Mouse (Mus musculus) mouse embryonic stem cell (cell line): ENCODE data around the gene Omt2b.
"Not testable (repeated sequence)": the region's sequence is repeated elsewhere in the genome, so short reads cannot be mapped to it uniquely, and the experiment has no call there.

Experiments
- in situ Hi-C, 2 experiments: fragments of 300-500 bp; cut with MboI; formaldehyde crosslinking; loops; 1 replicate in 1 of 2; 3 replicates in 1 of 2; pipeline ENCODE4 v1.14.3; 2019 to 2020; ENCODE audit warnings: low sequenced_read_pairs in 2 of 2, low pct_unique_long_range_greater_than_20kb in 1 of 2, mixed read lengths in 1 of 2; ENCODE audit not compliant: unreplicated experiment in 1 of 2

The Omt2b gene

DNA sequence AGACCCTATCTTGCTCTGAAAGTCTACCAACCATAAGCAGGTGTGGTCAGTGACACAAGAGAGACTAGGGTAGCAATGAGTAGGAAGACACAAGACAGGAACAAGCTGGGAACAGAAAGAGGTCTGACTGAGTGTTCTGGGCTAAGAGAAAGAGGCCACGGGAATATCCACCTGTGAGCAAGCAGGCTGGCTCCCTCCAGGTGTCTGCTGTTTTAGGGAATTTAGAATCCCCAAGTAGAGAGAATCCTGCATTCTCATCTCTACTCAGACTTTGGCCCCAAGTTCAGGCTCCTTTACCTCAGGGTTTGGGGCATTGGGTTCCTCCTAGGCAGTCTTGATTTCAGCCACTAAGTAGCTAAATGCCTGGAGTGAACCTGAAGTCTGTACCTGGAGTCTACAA is at the start of gene Omt2b:
Gene Omt2b, plus strand, starts transcription at position 301 of the 400 bp plus-strand sequence.
- in situ Hi-C loops, result not testable (repeated sequence)

DNA sequence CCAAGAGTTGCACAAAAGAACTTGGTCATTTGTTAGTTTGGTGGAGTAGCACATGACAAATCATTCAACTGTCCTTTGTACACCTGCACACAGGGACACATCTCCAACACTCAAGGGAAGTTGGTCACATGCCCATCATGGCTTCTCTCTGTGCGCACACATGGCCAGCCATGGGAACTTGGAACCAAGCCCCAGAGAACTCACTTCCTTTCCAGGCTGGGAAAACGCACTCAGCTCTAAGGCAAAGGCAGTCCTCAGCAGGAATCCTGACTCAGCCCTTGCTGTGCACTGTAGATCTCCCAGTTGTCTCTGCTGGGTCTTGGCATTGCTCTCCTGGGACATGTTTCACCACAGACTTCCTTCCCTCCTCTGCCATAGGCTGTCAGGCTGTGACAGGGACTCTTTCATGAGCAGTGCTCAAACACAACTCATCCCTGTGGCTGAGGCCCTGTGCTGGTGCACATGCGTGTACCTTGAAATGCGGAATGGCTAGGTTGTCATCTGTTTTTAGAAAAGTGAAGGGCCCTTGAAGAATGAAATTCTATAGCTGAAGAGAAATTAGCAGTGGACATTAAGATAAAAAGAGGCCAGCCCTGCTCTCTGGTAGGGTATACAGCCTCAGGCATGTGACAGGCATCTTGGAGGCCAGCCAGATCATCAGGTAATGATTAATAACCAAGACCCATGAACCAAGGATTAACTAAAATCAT is 45.2 kb upstream of the Omt2b start:
- in situ Hi-C loops, result not testable (repeated sequence)

DNA sequence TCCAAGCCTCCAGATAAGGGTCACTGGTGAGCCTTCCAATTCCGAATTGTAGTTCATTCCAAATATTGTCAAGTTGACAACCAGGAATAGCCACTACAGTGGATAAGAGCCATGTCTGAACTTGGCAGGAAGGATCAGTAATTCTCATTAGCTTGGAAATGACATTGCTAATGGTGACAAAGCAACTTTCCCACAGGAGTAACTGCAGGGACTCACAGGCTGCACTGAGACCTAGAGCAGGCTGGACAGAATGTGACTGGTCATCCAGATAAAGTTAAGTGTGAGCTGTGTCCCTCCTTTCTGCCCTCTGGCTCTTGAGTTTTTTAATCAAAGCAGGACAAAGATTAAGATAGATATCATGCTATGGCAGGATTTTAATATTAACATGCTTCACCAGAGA is 38.3 kb upstream of the Omt2b start:
- in situ Hi-C loops, result not testable (repeated sequence)

DNA sequence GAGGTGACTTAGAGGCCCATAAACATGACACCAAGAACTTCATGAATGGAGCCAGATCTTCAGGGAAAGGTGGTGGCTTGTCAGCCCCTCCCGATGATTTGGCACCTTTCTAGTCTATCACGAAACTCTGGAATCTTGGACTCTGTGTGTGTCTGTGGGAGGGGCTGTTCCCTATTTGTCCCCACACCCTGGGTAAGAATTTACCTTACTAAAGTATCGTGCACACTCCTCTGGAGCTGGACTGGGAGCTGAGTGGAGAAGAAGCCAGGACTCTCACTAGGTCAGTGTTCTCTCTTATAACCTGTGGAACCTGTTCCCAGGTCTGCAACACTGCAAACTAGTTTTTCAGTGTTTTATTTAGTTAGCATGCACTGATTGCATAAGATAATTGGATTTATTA is 37.7 kb upstream of the Omt2b start, which contains the start of gene Gm10639:
Gene Gm10639, plus strand, starts transcription at position 201 of the 400 bp plus-strand sequence.
- in situ Hi-C loops, result not testable (repeated sequence)

DNA sequence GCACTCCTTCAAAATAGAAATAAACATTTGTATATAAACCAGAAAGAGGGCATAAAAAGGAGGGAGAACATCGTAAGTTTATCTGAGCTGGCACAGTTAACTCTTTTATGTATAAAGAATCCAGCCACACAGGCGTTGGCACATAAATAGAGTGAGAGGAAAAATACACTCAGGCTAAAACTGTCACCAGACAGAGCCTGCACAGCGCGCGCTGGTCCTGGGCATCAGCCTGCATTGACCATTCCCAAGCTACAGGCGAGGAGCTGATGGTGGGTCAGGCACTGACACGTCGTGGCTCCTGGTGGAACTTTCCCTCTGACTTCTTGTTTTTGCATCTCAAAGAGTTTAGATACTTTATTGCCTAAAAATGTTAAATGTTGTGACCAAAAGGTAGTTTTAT is 34.9 kb upstream of the Omt2b start:
- in situ Hi-C loops, result not testable (repeated sequence)

DNA sequence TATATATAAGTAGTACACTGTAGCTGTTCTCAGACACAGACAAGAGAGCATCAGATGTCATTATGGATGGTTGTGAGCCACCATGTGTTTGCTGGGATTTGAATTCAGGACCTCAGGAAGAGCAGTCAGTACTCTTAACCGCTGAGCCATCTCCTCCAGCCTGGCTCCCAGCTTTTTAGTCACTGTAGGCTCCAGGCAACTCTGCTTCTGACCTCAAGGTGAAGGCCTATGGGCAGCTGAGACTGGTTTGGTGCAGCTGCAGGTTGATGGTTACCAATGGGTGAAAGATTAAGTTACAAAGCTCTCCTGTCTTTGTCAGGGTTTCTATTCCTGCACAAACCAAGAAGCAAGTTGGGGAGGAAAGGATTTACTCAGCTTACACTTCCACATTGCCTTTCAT is 33.7 kb upstream of the Omt2b start:
- in situ Hi-C loops, result not testable (repeated sequence)

DNA sequence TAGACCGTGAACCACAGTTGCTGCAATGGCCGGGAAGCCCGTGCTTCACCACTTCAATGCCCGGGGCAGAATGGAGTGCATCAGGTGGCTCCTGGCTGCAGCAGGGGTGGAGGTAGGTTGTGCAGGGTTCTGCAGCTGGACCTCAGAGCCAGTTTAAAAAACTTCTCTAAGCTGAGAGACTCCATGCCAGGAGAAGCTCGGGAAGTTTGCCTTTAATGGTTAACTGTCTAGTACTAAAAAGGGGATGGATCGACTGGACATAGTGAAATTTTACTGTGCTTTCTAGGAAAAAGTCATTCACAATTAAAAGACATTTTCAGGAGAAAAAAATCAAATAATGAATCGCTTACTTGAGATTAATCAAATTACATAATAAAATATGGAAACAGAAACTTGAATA is 32.6 kb upstream of the Omt2b start:
- in situ Hi-C loops, result not testable (repeated sequence)

DNA sequence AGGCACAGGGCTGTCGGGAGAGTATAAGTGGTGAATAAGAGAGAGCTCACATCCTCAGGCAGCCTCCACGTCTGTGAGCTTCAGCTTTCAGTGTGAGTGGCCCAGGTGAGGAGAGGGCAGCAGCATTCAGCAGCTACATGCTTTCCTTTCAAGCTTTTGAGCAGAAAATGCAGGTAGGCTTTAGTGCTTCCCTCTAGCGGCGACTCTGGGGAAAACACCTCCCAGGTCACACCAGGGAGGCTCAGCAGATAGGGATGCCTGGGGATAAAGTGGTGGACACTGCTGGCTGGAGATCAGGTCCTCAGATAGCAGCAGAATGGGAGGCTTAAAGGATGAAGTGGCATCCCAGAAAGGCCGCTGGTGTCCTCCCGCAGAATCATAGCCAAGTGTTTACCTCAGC is 31.3 kb upstream of the Omt2b start:
- in situ Hi-C loops, result not testable (repeated sequence)

DNA sequence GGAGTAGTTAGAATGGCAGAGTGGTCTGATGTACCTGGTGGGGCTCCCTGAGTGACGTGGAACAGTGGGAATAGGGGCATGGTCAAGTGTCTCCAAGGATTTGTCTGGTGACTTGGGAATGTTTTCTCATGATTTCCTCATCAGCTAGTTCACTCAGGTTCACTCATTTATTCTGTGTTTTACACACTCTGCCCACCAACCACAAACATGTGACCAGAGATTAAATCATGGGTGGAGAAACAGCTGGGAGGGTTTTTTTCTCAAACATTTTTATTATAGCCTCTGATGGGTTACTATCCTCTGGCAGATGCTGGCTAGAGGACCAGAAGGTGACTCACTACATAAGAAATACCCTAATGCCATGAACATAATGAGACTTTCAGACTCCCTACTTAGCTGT is 29.2 kb upstream of the Omt2b start:
- in situ Hi-C loops, result no loop called here

DNA sequence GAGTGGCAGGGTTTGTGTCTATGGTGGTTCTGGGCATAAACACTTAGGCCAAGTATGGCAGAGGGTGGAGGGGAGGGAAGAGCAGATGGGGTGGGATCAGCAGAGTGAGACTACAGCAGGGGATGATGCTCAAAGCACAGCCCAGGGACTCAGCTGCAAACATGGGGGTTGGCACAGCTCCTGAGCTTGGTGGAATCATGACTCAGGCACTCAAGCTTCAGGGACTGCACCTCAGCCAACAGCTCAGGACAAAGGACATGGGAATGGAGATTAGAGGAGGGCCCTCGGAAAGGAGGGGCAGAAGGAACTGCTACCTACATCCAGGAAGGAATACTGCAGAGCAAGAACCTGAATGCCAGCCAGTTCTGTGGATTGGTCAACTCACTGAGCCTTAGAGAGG is 28.2 kb upstream of the Omt2b start:
- in situ Hi-C loops, result not testable (repeated sequence)

DNA sequence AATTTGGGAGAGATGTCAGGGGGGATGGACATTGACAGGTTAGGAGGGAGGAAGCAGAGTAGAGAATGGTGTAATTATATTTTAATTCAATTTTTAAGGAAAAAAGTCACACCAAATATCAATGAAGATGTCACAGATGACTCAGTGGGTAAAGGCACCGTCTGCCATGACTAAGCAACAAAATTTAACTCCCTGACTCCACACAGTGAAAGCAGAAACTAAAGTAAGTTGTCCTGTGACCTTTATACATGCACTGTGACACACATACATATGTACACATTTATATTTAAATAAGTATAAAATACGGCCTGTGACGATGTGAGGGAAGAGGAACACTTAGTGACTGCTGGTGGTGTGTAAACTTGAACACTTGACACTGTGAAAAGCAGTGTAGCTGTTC is 19.3 kb upstream of the Omt2b start:
- in situ Hi-C loops, result not testable (repeated sequence)

DNA sequence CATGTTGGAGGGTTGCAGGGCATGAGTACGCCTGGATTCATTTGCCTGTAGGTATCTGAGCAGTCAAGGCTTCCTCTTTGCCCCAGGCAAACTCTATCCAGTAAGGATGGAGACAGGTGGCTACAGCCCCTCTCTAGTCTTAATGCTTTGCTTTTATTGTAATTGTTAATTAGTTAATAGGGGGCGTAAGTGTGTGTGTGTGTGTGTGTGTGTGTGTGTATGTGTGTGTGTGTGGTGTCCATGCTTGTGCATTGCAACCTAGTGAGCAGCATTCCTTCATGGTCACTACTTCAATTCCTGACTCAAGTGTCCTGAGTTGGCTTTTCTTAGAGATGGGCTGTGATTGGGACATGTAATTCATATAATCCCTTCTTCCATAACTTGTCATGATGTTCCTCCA is 12.7 kb upstream of the Omt2b start, which contains the start of gene Omt2a:
Gene Omt2a, minus strand, starts transcription at position 101 of the 400 bp plus-strand sequence.
- in situ Hi-C loops, result no loop called here

DNA sequence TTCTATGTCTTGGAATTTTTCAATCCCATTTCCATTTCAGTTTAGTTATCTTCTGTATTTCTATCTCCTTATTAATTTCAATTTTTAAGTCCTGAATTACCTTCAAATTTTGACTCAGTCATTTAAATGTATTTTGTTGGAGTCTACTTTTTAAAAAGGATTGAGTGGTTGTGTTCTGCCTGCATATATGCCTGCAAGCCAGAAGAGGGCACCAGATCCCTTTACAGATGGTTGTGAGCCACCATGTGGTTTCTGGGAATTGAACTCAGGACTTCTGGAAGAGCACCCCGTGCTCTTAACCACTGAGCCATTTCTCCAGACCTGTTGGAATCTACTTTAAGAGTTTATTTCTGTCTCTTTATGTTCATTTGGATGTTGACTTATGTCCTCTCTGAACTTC is 7.9 kb upstream of the Omt2b start:
- in situ Hi-C loops, result no loop called here

DNA sequence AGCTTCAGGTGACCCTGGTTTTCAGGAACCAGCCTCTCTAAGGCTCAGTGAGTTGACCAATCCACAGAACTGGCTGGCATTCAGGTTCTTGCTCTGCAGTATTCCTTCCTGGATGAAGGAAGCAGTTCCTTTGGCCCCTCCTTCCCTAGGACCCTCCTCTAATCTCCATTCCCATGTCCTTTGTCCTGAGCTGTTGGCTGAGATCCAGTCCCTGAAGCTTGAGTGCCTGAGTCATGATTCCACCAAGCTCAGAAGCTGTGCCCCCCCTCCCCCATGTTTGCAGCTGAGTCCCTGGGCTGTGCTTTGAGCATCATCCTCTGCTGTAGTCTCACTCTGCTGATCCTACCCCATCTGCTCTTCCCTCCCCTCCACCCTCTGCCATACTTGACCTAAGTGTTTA is 9.7 kb downstream of the Omt2b start:
- in situ Hi-C loops, result not testable (repeated sequence)

DNA sequence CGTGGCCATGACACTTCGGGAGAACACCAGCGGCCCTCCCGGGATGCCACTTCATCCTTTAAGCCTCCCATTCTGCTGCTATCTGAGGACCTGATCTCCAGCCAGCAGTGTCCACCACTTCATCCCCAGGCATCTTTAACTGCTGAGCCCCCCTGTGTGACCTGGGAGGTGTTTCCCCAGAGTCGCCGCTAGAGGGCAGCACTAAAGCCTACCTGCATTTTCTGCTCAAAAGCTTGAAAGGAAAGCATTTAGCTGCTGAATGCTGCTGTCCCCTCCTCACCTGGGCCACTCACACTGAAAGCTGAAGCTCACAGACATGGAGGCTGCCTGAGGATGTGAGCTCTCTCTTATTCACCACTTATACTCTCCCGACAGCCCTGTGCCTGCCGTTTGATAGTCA is 12.9 kb downstream of the Omt2b start:
- in situ Hi-C loops, result not testable (repeated sequence)

DNA sequence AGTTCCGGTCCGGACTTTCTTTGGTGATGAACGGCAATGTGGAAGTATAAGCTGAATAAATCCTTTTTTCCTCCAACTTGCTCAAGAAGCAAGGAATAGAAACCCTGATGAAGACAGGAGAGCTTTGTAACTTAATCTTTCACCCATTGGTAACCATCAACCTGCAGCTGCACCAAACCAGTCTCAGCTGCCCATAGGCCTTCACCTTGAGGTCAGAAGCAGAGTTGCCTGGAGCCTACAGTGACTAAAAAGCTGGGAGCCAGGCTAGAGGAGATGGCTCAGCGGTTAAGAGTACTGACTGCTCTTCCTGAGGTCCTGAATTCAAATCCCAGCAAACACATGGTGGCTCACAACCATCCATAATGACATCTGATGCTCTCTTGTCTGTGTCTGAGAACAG is 15.1 kb downstream of the Omt2b start:
- in situ Hi-C loops, result not testable (repeated sequence)

DNA sequence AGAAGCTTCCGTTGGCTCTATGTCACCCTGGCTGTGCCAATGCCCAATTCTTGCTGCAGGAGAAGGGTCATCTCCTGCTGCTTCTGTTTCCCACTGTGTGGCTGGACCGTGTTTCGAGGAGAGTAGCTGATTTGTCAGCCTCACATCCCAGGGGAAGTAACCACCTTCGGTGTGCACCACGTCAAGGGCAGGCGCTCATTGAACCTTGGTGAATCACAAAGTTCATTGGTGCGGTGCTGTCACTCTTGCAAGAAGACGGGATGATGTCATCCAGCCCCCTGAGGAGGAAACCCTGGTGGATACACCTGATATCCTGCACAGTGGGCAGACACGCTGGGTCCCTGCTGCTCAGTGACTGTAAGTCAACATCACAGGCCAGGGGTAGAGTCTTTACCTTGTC is 15.7 kb downstream of the Omt2b start:
- in situ Hi-C loops, result not testable (repeated sequence)

DNA sequence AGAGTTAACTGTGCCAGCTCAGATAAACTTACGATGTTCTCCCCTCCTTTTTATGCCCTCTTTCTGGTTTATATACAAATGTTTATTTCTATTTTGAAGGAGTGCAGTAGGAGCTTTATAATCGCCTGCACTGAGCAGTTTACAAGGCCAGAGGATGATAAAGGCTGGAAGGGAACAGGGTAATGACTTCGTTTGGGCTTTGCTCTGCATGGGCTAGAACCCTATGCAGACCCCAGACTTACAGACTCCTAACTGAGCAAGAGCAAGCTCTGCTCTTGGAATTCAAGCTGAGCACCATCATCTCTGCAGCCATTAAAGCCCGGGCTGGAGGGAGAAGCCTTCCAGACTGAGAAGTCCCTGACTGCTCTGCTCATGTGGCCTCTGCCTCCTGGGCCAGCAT is 17.8 kb downstream of the Omt2b start:
- in situ Hi-C loops, result not testable (repeated sequence)

DNA sequence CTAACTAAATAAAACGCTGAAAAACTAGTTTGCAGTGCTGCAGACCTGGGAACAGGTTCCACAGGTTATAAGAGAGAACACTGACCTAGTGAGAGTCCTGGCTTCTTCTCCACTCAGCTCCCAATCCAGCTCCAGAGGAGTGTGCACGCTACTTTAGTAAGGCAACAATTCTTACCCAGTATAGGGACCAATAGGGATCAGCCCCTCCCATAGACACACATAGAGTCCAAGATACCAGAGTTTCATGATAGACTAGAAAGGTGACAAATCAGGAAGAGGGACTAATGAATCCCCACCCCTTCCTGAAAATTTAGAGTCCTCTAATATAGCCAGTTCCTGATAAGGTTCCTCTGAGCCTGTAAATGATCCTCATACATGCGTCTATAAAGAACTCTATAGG is 19.6 kb downstream of the Omt2b start:
- in situ Hi-C loops, result no loop called here

DNA sequence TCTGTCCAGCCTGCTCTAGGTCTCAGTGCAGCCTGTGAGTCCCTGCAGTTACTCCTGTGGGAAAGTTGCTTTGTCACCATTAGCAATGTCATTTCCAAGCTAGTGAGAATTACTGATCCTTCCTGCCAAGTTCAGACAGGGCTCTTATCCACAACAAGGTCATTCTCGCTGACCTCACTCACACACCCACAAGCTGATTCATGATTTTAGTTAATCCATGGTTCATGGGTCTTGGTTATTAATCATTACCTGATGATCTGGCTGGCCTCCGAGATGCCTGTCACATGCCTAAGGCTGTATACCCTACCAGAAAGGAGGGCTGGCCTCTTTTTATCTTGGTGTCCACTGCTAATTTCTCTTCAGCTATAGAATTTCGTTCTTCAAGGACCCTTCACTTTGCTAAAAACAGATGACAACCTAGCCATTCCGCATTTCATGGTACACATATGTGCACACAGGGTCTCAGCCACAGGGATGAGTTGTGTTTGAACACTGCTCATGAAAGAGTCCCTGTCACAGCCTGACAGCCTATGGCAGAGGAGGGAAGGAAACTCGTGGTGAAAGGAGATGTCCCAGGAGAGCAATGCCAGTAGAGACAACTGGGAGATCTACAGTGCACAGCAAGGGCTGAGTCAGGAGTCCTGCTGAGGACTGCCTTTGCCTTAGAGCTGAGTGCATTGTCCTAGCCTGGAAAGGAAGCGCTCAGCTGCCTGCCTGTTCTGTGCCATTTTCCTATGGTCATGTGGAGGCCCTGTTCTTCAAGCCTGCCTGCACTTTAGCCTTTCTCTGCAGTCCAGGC is 21.0 kb downstream of the Omt2b start:
- in situ Hi-C loops, result not testable (repeated sequence)
